Mouse (Mus musculus): Measurements from ENCODE around the gene Esam. TPM values are rescaled to one million over a fixed set of nuclear protein-coding genes. Genes with fewer than 3 reads are reported as not detected.

Gene Esam
- total RNA-seq, 1 experiment from 2014 or later: 15.7 TPM

DNA sequence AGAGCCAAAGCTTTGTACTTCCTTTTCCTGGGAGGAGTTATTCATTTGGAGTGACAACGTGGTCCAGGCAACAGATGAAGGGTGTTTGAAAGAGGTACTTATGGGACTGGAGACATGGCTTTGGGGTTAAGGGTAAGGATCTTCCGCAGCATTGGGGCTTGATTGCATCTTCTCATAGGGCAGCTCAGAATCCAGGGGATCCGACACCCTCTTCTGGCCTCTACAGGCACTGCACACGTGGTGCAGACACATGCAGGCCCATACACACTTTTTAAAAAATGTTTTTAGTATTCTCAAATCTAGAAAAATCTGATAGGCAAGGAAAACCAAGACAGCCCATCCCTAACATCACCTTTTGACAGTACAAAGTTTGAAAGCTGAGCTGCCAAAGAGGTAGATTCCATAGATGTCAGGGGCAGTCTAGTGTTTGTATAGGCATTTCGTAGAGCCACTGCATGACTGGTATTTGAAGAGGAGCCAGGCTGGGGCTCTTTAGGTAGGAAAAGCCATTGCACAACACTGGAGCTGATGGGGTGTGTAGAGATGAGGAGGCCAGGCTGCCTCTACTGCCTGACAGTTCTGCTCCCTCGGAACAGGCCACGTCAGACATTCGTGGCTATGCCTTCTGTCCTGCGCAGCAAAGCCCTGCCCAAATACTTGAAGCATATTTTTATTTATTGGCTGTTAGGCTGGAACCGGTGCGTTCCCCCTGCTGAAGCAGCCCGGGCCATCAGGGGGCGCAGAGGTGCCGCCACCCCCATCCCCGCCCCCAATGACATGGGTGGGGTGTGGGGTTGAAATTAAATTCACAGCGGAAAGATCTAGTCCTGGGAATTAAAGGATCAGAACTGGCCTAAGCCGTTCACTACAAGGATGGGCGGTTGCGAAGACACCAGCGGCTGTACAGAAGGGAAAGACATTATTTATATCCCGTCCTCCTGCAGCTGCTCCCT is 1.2 kb upstream of the Esam start:
- ATAC-seq (replicated peaks in 1 of 2; ENCODE audit: insufficient read depth in 1 of 2, low FRiP score in 2 of 2, low TSS enrichment in 1 of 2, low read depth in 1 of 2, poor library complexity in 2 of 2, severe bottlenecking in 2 of 2): peak; percentile 12 to 28; a peak in 3 of 4 replicates

DNA sequence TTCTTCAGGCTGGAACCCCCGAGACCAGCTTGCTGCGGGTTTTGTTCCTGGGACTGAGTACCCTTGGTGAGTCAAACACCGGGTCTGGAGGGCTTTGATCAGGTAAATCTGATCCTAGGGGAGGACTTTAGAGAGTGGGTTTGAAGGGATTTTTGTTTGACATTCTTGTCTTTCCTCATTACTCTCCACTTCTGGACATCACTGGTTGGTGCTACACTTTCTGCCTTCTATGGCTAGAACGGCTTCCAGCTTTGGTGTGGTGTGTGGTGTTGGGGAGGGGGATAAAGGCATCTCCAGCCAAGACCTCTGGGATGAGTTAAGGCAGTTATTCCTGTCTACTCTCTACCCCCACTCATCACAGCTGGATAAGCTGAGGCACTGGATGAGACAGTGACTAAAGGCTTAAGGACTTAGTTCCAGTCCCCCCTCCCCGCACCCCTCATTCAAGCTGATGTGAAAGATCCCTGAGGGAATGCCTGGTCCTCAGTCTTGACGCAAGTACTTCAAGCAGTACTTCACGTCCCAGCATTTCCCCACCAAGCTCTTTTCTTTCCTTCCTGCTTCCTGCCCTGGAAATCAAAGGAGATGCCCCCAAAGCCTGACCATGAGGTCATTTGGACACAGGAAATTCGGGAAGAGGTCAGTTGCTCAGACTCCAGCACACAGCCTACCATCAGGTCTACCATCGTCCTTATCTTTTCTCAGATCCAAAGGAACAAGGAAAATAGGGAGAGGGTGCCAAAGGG is 520 bp downstream of the Esam start:
- no peak for ATAC-seq (replicated peaks in 1 of 2; ENCODE audit: insufficient read depth in 1 of 2, low FRiP score in 2 of 2, low TSS enrichment in 1 of 2, low read depth in 1 of 2, poor library complexity in 2 of 2, severe bottlenecking in 2 of 2)

DNA sequence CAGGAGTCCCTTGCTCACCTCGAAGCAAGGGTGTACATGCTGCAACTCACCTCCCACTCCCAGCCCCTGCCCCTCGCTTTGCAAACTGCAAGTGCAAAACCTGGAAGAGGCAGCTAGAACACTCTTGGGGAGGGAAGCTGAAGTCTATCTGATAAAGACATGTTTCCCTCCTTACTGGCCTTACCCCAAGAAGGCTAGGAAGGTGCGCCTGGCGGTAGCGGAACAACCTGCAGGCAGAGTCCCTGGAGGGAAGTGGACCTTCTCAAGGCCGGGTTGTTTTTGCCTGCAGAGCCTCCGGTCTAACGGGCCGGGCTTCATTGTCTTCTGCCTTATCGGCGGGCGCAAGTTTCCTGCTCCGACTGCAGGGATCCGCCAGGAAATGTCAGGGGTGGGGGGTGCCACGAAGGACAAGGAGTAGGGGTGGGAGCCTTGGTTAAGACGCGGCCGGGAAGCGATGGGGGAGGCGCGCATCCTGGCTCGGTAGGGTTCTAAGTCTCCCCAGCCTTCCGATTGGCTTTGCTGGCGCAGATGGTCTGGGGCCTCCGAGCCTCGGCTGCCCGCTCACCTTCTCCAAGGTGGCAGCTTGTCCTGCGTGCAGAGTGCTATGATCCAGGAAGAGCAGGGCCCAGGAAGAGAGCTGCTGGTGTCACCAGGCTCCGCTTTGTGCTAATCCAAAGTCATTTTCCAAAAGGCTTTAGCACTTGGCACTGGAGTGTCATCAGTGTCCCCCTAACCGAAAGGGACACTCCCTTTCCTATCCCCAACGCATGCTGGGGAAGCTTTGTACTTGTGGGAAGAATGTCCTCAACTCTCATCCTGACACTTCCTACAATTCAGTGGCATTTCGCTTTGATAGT is 2.4 kb downstream of the Esam start:
- peak; percentile 64 to 72 for ATAC-seq (replicated peaks in 1 of 2; ENCODE audit: insufficient read depth in 1 of 2, low FRiP score in 2 of 2, low TSS enrichment in 1 of 2, low read depth in 1 of 2, poor library complexity in 2 of 2, severe bottlenecking in 2 of 2)

DNA sequence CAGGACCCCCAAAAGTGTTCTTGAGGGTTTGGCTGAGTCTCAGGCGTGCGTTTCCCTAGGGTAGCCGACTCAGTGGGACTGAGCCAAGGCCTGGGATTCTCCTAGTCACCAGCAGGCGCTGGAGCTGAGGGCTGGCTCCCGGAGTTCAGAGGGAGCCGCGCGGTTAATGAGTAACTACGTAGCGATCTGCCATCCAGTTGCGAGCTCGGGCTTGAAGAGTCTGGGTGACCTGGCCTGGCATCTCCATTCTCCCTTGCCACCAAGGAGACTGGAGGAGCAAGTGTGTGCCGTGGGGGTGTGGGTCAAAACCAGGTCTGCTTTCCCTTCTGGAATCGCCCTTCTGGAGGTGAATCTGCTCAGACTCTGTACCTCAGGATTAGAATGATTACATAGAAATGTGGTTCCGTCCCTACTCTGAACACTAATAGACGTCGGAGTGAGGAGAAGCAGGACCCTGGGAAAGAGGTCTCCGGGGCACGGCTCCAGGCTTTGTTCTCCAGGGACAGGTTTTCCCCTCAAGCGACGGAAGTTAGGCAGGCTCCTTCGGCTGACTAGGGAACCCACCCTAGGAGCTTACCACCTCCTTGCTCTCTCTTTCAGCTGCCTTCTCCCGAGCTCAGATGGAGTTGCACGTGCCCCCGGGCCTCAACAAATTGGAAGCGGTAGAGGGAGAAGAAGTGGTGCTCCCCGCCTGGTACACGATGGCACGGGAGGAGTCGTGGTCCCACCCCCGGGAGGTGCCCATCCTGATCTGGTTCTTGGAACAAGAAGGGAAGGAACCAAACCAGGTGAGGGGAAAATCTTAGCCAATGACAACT is 3.2 kb downstream of the Esam start:
- ATAC-seq (replicated peaks in 1 of 2; ENCODE audit: insufficient read depth in 1 of 2, low FRiP score in 2 of 2, low TSS enrichment in 1 of 2, low read depth in 1 of 2, poor library complexity in 2 of 2, severe bottlenecking in 2 of 2): peak; percentile 51 to 54; a peak in 3 of 4 replicates

DNA sequence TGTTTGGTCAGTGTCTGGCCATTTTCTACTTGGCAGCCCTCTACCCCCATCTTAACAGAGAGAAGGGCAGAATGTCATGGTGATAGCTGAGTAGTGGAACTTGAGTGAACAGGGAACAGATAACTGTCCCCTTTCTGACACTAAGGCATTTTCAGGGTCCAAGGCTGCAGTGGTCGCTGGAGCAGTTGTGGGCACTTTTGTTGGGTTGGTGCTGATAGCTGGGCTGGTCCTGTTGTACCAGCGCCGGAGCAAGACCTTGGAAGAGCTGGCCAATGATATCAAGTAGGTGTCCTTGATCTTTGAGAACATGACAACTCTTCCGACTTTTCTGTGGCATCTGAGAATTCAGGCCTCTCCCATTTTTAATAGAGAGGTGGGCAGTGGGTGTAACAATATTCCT is 9.0 kb downstream of the Esam start:
- ATAC-seq (replicated peaks in 1 of 2; ENCODE audit: insufficient read depth in 1 of 2, low FRiP score in 2 of 2, low TSS enrichment in 1 of 2, low read depth in 1 of 2, poor library complexity in 2 of 2, severe bottlenecking in 2 of 2): no peak

DNA sequence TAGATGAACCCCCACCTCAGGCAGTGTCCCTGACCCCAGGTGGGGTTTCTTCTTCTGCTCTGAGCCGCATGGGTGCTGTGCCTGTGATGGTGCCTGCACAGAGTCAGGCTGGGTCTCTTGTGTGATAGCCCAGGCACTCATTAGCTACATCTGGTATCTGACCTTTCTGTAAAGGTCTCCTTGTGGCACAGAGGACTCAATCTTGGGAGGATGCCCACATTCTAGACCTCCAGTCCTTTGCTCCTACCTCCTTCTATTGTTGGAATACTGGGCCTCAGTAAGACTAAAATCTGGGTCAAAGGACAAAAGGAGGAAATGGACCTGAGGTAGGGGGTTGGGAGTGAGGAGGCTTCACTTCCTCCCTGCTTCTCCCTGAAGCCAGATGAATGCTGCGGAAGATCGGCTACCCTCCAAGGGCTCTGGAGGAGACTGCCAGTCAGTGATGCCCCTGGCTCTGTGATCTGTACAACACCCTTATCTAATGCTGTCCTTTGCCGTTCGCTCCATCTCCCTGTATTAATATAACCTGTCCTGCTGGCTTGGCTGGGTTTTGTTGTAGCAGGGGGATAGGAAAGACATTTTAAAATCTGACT is 9.9 kb downstream of the Esam start:
- ATAC-seq (replicated peaks in 1 of 2; ENCODE audit: insufficient read depth in 1 of 2, low FRiP score in 2 of 2, low TSS enrichment in 1 of 2, low read depth in 1 of 2, poor library complexity in 2 of 2, severe bottlenecking in 2 of 2): no peak

DNA sequence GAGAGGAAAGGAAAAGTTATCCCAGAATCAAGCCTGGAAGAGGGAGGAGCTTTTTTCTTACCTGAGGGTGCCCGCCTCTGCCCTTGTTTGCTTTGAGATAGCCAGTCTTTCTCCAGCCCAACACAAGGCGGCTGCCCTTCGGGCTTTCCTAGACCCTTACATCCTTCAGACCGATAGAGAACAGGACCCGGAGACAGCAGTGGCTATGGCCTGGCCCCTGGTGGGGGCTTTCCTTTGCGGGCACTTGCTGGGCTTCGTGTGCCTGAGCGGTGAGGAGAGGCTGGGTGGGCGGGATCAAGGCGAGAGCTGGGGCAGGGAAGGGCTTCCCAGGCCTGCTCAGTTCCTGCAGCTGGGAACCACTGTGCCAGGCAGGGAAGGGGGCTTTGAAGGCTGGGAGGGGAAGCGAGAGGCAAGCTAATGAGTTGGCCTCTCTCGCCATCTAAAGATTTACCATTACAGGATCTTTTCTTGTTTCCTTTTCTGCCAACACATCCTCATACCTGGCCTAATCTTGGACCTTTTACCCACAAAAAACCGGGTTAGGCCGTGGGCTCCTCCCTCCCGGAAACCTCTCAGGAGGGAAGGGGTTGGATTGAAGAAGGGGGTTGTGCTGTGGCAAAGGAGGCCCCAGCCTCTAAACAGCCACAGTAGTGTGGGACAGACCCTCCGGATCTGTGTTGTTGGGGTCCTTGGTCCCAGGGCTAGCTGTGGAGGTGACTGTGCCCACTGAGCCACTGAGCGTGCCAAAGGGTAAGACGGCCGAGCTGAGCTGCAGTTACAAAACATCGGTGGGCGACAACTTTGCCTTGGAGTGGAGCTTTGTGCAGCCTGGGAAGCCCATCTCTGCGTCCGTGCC is 11.5 kb downstream of the Esam start, which contains the start of gene Vsig2:
Gene Vsig2 (plus strand): TSS at position 86 of the 856 bp plus-strand sequence.
- ATAC-seq (replicated peaks in 1 of 2; ENCODE audit: insufficient read depth in 1 of 2, low FRiP score in 2 of 2, low TSS enrichment in 1 of 2, low read depth in 1 of 2, poor library complexity in 2 of 2, severe bottlenecking in 2 of 2): no peak

DNA sequence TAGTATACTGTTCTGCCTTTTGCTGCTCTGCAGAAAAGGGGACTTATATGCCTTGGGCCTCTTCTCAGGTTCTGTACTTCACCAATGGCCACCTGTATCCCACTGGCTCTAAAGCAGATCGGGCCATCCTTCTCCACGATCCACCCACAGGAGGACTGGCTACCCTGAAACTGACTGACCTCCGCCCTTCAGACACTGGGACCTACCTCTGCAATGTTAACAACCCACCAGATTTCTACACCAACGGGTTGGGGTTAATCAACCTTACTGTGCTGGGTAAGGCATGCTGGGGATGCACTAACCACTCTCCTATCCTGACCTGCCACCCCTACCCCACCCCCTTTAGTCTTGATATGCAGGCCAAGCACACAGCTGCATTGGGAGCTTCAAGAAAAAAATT is 12.3 kb downstream of the Esam start:
- ATAC-seq (replicated peaks in 1 of 2; ENCODE audit: insufficient read depth in 1 of 2, low FRiP score in 2 of 2, low TSS enrichment in 1 of 2, low read depth in 1 of 2, poor library complexity in 2 of 2, severe bottlenecking in 2 of 2): no peak

DNA sequence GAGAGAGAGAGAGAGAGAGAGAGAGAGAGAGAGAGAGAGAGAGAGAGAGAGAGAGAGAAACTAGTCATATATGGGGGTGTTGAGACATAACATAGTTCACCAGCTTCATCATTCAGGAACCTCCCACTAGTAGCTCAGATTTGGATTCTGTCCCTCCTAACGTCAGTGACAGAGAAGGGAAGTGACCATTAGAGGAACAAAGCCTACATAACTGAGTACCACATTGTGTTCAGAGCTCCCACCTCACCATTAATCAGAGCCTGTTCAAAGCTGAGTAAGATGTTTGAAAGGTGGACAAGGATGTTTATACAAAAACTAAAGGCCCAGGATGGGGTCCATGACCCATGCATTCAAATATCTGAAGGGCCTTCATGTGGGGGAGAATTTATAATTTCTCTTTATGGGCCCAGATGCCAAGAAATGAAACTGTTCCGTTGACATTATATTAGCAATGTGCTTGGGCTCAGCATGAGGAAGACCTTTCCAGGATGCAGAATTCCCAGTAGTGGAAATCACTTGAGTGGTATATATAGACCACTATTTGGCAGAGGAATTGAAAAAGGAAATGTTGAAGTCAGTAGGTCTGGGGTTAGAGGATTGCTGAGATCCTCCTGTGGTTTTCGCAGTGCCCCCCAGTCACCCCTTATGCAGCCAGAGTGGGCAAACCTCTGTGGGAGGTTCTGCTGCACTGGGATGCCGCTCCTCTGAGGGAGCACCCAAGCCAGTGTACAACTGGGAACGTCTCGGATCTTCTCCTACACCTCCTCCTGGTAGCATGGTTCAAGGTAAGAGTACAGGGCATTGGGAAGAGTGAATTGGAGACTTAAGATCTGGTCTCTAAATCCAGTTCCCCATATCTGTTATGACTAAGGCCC is 13.1 kb downstream of the Esam start:
- ATAC-seq (replicated peaks in 1 of 2; ENCODE audit: insufficient read depth in 1 of 2, low FRiP score in 2 of 2, low TSS enrichment in 1 of 2, low read depth in 1 of 2, poor library complexity in 2 of 2, severe bottlenecking in 2 of 2): no peak

DNA sequence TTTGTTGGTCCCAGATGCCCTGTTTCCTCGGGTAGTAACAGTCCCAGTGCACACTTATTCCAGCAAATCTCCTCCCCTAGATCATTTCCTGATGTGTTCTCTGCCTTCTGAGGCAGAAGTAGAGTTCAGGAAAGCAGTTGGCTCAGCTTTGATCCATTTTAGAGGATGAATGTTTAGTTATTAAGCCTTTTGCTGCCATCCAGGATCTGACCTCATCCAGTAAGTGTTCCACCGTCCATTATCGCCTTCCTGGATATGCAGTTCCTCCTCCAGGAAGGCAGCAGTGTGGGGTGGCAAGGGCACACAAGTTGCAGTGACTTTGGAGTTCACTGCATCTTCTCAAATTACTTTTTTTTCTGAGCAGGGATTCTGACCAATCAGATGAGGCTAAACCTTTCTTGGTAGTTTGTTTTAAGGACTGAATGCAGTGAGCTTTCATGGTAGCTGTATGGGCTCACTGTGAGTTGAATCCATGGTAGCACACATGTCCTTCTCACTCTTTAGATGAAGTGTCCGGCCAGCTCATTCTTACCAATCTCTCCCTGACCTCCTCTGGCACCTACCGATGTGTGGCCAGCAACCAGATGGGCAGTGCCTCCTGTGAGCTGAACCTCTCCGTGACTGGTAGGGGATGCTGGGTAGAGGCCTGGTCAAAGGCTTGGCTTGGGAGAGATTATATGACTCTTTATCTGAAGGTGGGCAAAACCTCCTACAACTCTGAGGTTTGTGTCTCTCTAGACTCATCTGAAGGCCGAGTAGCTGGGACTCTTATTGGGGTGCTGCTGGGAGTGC is 14.2 kb downstream of the Esam start:
- no peak for ATAC-seq (replicated peaks in 1 of 2; ENCODE audit: insufficient read depth in 1 of 2, low FRiP score in 2 of 2, low TSS enrichment in 1 of 2, low read depth in 1 of 2, poor library complexity in 2 of 2, severe bottlenecking in 2 of 2)

DNA sequence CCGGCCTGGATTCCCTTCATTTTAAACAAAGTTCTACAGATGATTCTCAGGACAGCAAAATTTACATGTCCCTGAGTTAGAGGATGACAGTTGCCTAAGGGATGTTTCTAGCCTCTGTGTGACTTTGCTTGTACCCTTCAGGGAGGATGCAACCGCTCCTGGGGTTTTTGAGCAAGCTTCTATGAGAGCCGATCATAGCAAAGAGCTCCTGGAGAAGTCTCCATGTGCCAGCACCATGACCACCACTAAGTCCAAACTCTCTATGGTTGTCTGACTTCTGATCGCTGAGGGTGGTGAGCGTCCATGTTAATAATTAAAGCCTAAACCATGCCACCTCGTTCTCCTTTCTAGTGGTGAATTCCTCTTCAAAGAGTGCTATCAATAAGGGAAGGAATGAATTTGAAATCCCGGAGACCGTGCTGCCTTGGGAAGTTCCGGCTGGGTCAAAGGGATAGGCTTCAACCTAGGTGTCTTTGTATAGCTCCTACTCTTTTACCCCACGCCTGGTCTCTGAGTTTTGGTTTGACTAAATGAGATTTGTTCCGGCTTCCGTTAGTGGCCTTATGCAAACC is 16.1 kb downstream of the Esam start:
- ATAC-seq (replicated peaks in 1 of 2; ENCODE audit: insufficient read depth in 1 of 2, low FRiP score in 2 of 2, low TSS enrichment in 1 of 2, low read depth in 1 of 2, poor library complexity in 2 of 2, severe bottlenecking in 2 of 2): no peak

DNA sequence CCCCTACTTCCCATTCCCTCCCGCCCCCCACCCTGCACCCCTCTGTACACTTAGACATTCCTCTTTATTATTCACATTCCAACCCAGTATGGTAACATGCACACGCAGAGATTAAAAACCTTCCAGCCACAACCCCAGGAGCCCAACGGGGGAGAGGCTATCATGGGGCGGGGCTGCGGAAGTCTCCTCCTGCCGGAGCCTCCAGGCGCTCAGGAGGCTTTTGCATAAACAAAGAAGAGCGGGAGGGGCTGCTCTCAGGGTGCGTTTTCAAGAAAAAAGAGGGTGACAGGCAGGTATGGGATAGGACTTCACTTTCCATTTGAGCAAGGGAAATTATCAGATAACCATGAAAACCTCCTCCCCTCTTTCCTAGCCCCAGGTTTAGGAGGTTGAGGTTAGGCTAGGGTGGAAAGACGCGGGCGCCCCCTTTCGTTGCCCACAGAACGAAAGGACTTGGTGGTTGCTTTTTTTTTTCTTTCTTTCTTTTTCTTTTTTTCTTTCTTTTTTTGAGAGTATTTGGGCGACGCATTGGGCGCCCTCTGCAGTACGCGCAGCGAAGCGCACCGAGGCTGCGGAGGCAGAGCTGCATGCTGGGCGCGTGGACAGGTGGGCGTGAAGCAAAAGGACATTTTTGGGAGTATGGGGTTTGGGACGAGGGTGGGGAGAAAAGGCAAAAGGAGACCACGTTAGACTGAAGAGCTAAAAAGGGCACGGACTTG is 16.7 kb downstream of the Esam start:
- ATAC-seq (replicated peaks in 1 of 2; ENCODE audit: insufficient read depth in 1 of 2, low FRiP score in 2 of 2, low TSS enrichment in 1 of 2, low read depth in 1 of 2, poor library complexity in 2 of 2, severe bottlenecking in 2 of 2): peak; percentile 72 to 75

DNA sequence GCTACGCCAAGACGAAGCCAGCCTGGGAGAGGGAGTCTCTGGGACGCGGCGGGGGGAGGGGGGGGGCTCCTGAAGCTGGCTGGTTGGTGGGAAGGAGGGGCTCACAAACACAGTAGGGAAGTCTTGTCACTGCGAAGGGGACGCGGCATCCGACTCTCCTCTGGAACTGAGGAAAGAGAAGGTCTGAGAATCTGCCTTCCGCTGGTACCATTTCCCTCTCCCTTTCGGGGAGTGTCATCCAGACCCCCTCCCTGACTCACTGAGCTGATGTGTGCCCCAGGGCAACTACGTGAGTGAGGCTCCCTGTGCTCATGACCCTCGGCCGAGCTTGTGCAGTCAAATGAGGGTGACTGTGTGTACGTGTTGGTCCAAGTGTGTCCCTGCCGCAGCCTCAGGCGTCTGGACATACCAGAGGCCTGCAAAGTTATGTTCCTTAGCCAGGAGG is 17.3 kb downstream of the Esam start:
- no peak for ATAC-seq (replicated peaks in 1 of 2; ENCODE audit: insufficient read depth in 1 of 2, low FRiP score in 2 of 2, low TSS enrichment in 1 of 2, low read depth in 1 of 2, poor library complexity in 2 of 2, severe bottlenecking in 2 of 2)

Data from hematopoietic stem cell, adult 5-6 weeks (primary cell).